28 mouse cellular contexts compared by ENCODE assay signal in the genomic region with DNA sequence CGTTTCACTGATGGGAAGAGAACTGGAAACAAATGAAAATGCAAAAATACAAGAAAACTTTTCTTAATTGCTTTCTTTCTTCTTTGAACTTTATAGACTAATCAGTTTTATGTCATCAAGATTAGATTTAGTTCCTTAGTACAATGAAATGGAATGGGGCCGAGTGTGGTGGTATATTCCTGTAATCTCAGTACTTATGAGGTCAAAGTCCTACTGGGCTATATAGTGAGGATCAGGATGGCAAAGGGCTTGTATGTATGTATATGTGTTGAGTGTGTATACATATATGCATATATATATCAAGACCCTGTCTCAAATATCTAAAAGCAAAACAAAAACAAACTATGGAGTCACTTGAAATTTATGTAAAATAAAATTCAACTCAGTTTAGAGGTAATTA. TPM values are rescaled to one million over a fixed set of nuclear protein-coding genes. Genes with fewer than 3 reads are reported as not detected.
"Had no signal": no experiment of that assay in that cellular context is flagged by ENCODE, and none has a peak within 500 bp of the region (broad histone marks: within the 10 kb centered on the region; RNA-seq: fewer than 3 reads in every experiment).

No protein-coding gene starts in this region.

- H3K9ac ChIP-seq: embryonic facial prominence, embryonic 12.5 days; embryonic facial prominence, embryonic 13.5 days; embryonic facial prominence, embryonic 15.5 days; forebrain, embryonic 12.5 days; forebrain, embryonic 13.5 days; forebrain, embryonic 15.5 days; forebrain, postnatal 0 days had no signal

- H3K4me2 ChIP-seq: embryonic facial prominence, embryonic 12.5 days; embryonic facial prominence, embryonic 13.5 days; embryonic facial prominence, embryonic 15.5 days; forebrain, embryonic 12.5 days; forebrain, embryonic 13.5 days; forebrain, embryonic 15.5 days had no signal

- DNase-seq: cerebellum, adult 2 months; cerebellum, adult 8-10 months; cerebellum, adult 9-10 months; cerebellum, adult 9-11 months; cerebellum, postnatal 10 days; cerebellum, postnatal 14 days; cerebellum, postnatal 25 days; cerebellum, postnatal 36 days; embryo, embryonic 11 days; forebrain, postnatal 0 days; gastrocnemius, adult 2 months; gastrocnemius, postnatal 10 days; gastrocnemius, postnatal 14 days; gastrocnemius, postnatal 25 days; gastrocnemius, postnatal 36 days; heart, adult 18-20 months; heart, adult 2 months had no signal

- H3K4me1 ChIP-seq: embryonic facial prominence, embryonic 10.5 days; embryonic facial prominence, embryonic 12.5 days; embryonic facial prominence, embryonic 13.5 days; embryonic facial prominence, embryonic 15.5 days; forebrain, embryonic 10.5 days; forebrain, embryonic 12.5 days; forebrain, embryonic 13.5 days; forebrain, embryonic 15.5 days had no signal

- H3K9me3 ChIP-seq: embryonic facial prominence, embryonic 10.5 days; embryonic facial prominence, embryonic 12.5 days; embryonic facial prominence, embryonic 13.5 days; embryonic facial prominence, embryonic 15.5 days; forebrain, embryonic 10.5 days; forebrain, embryonic 12.5 days; forebrain, embryonic 13.5 days; forebrain, embryonic 15.5 days had no signal

- H3K27ac ChIP-seq: embryonic facial prominence, embryonic 10.5 days; embryonic facial prominence, embryonic 12.5 days; embryonic facial prominence, embryonic 13.5 days; embryonic facial prominence, embryonic 15.5 days; forebrain, embryonic 10.5 days; forebrain, embryonic 12.5 days; forebrain, embryonic 13.5 days; forebrain, embryonic 15.5 days; gastrocnemius, adult 2 months; heart, adult 2 months had no signal

- H3K27me3 ChIP-seq: embryonic facial prominence, embryonic 12.5 days; embryonic facial prominence, embryonic 13.5 days; embryonic facial prominence, embryonic 15.5 days; forebrain, embryonic 12.5 days; forebrain, embryonic 13.5 days; forebrain, embryonic 15.5 days had no signal

- H3K4me3 ChIP-seq: embryonic facial prominence, embryonic 10.5 days; embryonic facial prominence, embryonic 12.5 days; embryonic facial prominence, embryonic 13.5 days; embryonic facial prominence, embryonic 15.5 days; erythroblast, embryonic 14.5 days; forebrain, embryonic 10.5 days; forebrain, embryonic 12.5 days; forebrain, embryonic 13.5 days; forebrain, embryonic 15.5 days; gastrocnemius, adult 2 months; heart, adult 2 months had no signal

- ATAC-seq: forebrain, embryonic 13.5 days; forebrain, embryonic 14.5 days; forebrain, embryonic 15.5 days; forebrain, embryonic 16.5 days; forebrain, postnatal 0 days had no signal

RNA-seq across cellular contexts. Expression of gene Zbtb37, which starts 18.3 kb away (rescaled TPM):
- polyA plus RNA-seq: erythroblast, embryonic 14.5 days had no signal
